Mouse (Mus musculus): ENCODE measurements around the gene Ipo8. TPM values are rescaled to one million over a fixed set of nuclear protein-coding genes. Genes with fewer than 3 reads are reported as not detected.

The Ipo8 gene
- total RNA-seq (2015; ENCODE audit: low replicate concordance), result 3.8 and 6.5 TPM in 2 replicates
- 6.4 and 8.9 TPM in 2 replicates for total RNA-seq (2017; ENCODE audit: low replicate concordance)

DNA sequence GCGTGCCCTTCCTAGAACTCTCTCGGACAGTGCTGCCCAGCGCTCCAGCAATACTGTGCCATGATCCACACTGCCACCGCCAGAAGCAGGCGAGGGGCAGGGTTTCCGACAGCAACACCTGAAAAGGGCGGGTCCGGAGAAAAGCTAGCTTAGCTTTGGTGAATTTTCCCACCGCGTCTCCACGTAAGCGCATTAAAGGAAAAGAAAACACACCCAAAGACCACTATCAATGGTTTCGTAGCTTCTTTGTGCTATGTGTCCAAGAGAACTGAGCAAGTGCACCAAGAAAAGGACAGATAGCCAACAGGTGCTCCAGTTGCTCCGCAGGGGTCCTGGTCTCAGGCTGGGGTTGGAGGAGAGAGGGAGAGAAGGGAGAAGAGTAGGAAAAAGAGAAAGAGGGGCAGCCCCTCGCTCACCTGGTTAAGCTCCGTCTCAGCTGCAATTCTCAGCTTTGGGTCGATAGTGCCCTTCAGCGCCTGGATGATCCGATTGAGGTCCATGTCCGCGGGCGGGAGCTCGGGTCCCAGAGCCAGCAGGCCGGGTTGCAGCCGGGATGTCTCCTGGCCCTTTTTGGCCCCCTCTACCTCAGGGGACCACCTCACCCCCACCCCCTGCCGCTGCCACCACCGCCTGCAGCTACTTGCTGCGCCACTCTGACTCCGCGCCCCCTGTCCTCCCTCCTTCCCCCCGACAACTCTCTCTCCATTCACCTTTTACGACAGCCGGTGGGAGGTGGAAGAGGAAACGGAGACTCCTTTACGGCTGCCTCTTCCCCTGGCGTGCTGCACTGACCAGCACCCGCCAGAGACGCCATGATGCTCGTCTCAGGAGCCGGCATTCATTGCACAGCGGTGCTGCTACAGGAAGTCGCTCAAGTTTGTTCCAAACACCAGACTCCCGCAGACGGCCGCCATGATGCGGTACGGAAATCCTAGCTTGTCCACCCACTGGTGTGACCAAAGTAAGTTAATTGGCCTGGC lies at the start of gene Ipo8:
Gene Ipo8 (minus strand): TSS at position 720 of the 980 bp plus-strand sequence.
- peak; percentile 91 for ATAC-seq (replicated peaks; ENCODE audit: low FRiP score, poor library complexity, severe bottlenecking)

- no peak for ATAC-seq (replicated peaks; ENCODE audit: low FRiP score, poor library complexity, severe bottlenecking)
These were observed 42.6 kb upstream of the Ipo8 start for GRCm38 (mm10) chr6:148873911-148874310.

GRCm38 (mm10) chr6:148845629-148846028 lies 14.4 kb upstream of the Ipo8 start:
- ATAC-seq (replicated peaks; ENCODE audit: low FRiP score, poor library complexity, severe bottlenecking), result no peak

DNA sequence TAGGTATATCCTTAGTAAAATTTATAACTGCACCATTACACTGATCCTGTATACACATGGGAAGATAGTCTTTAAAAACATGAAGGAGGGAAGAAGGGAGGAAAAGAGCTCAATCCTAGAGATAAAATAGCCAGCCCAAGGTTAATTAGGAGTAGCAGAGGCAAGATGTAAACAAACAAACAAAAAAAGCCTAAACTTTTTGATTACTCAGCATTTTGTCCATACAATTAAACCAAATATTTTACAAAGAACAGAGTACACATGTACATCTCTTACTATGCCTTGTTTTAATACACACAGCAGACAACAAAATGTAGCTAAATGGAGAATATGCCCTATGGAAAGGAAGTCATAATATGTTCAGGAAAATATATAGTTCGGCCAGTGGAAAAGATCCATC lies 10.5 kb upstream of the Ipo8 start:
- ATAC-seq (replicated peaks; ENCODE audit: low FRiP score, poor library complexity, severe bottlenecking), result no peak

DNA sequence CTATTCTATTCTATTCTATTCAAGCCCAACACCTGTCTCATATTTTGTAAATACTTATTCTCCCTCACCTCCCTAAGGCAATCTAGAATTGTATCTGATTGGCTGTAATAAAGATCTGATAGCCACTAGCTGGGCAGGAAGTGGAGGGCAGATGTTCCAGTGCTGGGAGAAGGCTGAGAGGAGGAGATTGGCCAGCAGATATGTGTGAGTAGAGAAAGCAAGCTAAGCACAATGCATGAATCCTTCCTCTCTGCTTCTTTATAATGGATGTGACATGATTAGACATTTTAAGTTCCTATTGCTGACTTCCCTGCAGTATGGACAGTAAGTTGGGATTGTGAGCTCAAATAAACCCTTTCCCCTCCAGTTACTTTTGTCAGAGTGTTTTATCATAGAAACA lies 7.2 kb upstream of the Ipo8 start:
- no peak for ATAC-seq (replicated peaks; ENCODE audit: low FRiP score, poor library complexity, severe bottlenecking)

GRCm38 (mm10) chr6:148831728-148832121 lies 458 bp upstream of the Ipo8 start:
- no peak for ATAC-seq (replicated peaks; ENCODE audit: low FRiP score, poor library complexity, severe bottlenecking)

DNA sequence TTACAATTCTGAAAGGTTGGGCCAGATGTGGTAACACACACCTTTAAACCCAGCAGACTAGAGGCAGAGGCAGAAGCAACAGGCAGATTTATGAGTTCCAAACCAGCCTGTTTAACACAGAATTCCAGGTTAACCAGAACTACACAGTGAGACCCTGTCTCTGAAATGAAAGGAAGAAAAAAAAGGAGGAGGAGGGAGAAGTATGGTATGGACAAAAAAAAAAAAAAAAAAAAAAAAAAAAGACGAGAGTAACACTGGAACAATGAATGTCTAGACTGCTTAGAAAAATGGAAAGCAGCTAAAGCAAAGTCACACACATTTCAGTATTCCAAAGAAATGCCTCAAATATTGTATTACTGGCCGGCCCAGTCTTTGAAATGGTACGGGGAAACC lies 916 bp downstream of the Ipo8 start:
- no peak for ATAC-seq (replicated peaks; ENCODE audit: low FRiP score, poor library complexity, severe bottlenecking)

- ATAC-seq (replicated peaks; ENCODE audit: low FRiP score, poor library complexity, severe bottlenecking), result no peak
These were observed 5.1 kb downstream of the Ipo8 start for GRCm38 (mm10) chr6:148826119-148826518.

DNA sequence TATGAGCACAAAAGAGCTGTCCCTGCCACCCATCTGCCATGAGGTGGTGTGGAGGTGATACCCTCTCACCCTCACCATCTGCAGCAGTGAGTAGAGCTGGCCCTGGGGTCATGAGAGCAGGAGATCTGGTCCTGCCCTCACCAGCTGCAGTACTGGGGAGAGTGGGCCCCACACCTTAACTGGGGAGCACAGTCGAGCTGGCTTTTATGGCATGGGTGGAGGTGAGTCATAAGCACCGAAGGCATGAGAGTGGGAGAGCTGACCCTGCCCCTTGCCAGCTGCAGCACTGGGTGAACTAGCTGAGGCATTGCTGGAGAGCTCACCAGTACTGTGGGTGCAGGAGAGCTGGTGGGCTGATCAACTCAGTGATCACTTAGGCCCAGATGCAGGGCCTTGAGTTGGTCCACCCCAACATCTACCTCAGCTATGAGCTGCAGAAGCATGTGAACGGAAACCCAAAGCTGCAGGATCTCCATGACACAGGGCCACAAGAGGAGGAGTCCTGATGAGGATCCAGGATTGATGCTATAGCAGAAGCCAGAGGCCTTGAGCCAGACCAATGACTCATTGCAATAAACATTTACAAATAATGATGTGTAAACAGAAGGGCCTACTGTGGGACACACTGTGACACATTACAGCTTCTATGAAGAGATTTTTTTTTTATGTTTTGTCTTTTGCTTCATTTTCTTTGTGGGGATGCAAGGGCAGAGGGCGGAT lies 12.5 kb downstream of the Ipo8 start:
- peak; percentile 32; the same call in 1 of the 2 replicates for ATAC-seq (replicated peaks; ENCODE audit: low FRiP score, poor library complexity, severe bottlenecking)

DNA sequence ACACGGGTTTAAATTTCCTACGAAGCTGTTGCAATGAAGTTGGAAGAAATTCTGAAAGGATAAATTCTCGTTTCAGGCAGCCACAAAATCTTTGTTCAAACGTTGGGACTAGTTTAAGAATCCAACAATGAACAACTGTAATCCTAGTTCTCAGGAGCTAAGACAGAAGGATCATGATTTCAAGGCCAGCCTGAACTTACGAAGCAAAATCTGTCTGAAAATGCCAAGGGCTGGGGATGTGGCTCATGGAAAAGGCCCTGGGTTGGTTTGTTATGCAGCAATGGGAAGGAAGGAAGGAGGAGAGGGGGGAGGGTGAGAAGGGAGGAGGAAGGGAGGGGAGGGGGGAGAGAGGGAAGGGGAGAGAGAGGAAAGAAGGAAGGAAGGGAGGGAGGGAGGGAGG lies 14.5 kb downstream of the Ipo8 start:
- no peak for ATAC-seq (replicated peaks; ENCODE audit: low FRiP score, poor library complexity, severe bottlenecking)

- no peak for ATAC-seq (replicated peaks; ENCODE audit: low FRiP score, poor library complexity, severe bottlenecking)
These were observed 20.1 kb downstream of the Ipo8 start for GRCm38 (mm10) chr6:148811117-148811516.

GRCm38 (mm10) chr6:148799773-148800172 lies 31.5 kb downstream of the Ipo8 start:
- ATAC-seq (replicated peaks; ENCODE audit: low FRiP score, poor library complexity, severe bottlenecking), result no peak

DNA sequence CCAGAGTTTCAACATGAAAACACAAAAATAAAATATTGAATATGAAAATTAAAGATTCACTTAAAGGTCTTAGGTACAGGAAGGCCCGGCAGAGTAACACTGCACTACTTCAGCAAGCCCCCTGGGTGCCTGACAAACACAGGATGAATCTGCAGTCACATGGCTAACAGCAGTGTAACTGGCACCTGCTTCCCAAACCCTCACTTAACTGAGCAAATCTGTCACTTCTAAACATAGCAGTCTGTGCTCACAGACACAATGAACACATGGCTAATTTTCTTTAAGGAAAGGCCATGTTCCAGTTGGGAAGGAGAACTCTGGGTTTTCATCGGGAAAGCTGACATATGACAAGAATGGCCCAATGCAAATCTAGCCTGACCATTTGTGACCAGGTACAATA lies 36.1 kb downstream of the Ipo8 start:
- no peak for ATAC-seq (replicated peaks; ENCODE audit: low FRiP score, poor library complexity, severe bottlenecking)

DNA sequence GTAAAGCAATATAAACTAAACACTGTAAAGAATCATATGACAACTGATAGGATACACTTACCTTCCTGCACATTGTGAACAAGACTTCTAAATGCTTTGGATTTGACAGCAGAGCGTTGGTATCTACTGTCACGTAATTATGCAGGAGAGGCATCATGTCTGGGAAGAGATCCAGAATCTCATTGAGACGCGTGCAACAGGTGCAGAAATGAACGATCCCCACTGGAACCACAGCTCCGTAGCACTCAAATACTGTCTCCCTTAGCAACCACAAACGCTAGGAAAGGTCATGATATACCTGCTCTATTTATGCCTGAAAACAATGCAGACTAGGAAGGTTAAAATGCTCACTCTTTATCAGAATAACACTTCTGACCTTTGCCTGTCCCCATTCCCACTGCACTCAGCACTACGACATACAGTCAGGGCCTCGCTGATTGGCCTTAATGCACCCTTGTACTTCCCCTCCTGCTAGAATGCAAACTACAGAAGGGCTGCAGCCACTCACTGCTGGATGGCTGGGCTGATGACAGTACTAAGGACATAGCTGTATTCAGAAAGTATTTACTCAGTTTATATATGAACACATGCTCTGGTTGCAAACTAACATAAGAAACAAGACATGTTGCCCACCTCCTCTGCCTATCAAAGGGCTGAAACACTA lies 42.1 kb downstream of the Ipo8 start:
- no peak for ATAC-seq (replicated peaks; ENCODE audit: low FRiP score, poor library complexity, severe bottlenecking)

- no peak for ATAC-seq (replicated peaks; ENCODE audit: low FRiP score, poor library complexity, severe bottlenecking)
These were observed 45.1 kb downstream of the Ipo8 start for GRCm38 (mm10) chr6:148786186-148786585.

GRCm38 (mm10) chr6:148784418-148784817 lies 46.8 kb downstream of the Ipo8 start:
- no peak for ATAC-seq (replicated peaks; ENCODE audit: low FRiP score, poor library complexity, severe bottlenecking)

DNA sequence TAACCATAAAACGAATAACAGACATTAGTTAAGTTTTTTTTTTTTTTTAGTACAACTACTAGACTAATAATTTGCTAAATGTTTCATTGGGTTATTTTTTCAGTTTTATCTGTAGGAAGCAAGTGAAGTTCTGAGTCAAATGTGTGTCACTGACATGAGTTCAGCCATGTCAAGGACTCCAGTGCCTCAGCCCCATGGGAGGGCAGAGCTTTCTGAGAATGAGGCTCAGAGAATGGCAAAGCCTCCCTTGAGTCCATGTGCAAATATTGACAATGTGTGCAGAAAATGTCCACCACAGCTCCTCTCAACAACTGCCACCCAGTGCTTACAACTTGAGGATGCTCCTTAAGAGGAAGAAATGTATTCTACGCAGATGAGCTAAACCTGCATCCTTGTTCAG lies 55.0 kb downstream of the Ipo8 start:
- ATAC-seq (replicated peaks; ENCODE audit: low FRiP score, poor library complexity, severe bottlenecking), result no peak

GRCm38 (mm10) chr6:148771423-148771822 lies 59.8 kb downstream of the Ipo8 start:
- ATAC-seq (replicated peaks; ENCODE audit: low FRiP score, poor library complexity, severe bottlenecking), result no peak

- no peak for ATAC-seq (replicated peaks; ENCODE audit: low FRiP score, poor library complexity, severe bottlenecking)
These were observed 62.8 kb downstream of the Ipo8 start for GRCm38 (mm10) chr6:148768419-148768818.

GRCm38 (mm10) chr6:148767228-148767627 lies 64.0 kb downstream of the Ipo8 start:
- no peak for ATAC-seq (replicated peaks; ENCODE audit: low FRiP score, poor library complexity, severe bottlenecking)
